Mouse (Mus musculus): ENCODE results near the gene Cux2.
A peak's percentile ranks its signal among the peaks of the same experiment; 100 is the strongest.

Cux2 gene

DNA sequence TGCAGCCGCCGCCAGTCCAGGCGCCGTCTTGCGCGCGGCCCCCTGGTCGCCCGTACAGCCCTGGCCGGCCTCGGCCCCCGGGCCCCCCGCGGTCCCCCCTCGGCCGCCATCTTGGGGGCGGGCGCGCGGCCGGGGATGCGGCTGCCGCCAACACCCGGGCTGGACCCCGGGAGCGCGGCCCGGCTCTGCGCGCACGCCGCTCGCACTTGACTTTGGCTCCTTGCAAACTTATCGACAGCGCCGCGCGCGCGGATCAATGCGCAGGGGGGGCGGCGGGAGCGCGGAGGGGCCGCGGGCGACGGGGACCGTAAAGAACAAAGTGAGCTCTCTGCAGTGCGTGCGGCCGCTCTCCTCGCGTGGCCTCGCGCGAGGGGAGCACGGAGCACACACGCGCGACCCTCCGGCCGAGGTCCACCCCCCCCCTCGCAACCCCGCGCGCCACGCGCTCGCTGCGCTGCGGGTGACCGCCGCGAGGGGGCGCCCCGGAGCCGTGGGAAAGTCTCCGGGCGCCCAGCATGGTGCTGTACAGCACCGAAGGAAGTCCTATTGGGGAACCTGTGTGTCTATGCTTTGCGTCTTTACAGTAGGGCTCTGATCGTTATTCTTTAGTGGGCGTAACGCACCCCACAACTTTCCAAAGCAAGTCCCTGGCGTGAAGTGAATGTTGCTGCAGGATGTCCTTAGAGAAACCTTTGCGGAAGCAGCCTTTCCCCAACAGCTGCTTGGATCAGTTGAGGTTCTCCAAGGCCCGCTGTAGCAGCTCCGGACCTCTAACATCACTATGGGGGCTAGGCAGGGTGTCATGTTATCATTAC lies at the start of gene Cux2:
Cux2 (minus strand) TSS at position 86 of the 815 bp plus-strand sequence.
- peak; percentile 98 for DNase-seq

DNA sequence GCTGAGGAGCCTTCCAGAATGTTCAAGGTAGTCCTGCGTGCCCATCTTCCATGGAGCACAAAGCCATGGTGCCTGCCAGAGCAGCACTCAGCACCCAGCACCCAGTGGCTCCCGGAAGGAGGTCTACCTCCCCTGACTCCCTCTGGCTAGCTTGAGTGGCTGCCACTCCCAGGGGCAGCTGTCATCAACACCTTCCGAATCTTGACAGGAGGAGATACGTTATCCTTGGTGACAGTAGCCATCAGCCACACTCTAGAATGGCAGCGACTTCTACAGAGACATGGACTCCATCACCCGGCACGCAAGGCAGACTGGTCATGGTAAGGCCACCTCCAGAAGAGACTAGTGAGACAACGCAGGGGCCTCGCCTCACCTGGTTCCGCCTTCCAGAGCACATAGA lies 44.5 kb upstream of the Cux2 start:
- DNase-seq, result peak; percentile 98

DNA sequence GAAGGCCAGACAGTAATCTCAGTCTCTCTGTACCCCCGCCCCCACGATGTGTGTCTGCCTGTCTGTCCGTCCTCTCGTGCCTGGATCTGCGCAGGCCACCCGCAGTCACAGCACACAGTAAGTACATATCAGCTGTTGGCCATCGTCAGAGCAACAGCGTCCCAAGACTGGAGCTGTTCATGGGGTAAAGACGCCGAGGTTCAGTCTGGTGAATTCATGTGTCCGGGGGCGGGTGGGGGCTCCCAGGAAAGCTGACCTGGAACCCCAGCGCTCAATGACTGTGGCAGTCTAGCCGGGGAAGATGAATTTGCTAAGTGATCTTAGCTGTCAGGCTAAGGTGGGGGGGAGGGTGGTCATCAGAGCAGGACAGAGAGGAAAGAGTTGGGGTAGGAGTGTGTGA lies 43.8 kb upstream of the Cux2 start:
- peak; percentile 92 for DNase-seq

- DNase-seq, result peak; percentile 99
Measured at GRCm38 (mm10) chr5:122092794-122093193, 42.9 kb upstream of the Cux2 start.

DNA sequence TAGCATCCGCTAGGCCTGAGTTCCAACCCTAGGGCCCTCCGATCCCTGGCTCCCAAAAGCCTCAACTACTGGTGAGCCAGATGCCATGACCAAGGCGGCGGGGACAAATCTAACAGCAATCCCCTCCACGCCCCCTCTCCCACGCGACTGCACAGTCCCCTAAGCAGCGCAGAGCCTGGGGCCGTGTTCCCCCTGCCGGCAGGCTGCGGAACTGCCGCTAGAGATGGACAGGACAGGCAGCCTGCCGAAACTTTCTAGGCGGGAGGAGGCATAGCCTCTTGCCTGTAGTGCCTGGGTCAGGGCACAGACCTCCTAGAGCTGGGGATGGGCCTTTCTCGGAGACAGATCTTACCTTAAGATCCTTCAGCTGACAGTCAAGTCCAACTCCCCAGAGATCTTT lies 41.2 kb upstream of the Cux2 start:
- DNase-seq, result no peak

DNA sequence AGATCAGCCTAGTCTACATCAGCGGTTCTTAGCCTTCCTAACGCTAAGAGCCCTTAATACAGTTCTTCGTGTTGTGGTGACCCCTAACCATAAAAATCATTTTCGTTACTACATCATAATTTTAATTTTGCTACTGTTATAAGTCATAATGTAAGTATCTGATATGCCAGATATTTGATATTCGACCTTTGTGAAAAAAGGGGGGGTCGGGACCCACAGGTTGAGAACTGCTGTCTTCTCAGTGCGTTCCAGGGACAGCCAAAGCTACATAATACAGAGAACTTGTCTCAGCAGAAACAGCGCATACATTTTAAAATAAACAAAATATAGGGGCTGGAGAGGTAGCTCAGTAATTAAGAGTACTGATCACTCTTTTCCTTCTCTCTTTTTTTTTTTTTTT lies 39.8 kb upstream of the Cux2 start:
- DNase-seq, result no peak

- peak; percentile 98 for DNase-seq
Measured at GRCm38 (mm10) chr5:122088917-122089316, 39.0 kb upstream of the Cux2 start.

DNA sequence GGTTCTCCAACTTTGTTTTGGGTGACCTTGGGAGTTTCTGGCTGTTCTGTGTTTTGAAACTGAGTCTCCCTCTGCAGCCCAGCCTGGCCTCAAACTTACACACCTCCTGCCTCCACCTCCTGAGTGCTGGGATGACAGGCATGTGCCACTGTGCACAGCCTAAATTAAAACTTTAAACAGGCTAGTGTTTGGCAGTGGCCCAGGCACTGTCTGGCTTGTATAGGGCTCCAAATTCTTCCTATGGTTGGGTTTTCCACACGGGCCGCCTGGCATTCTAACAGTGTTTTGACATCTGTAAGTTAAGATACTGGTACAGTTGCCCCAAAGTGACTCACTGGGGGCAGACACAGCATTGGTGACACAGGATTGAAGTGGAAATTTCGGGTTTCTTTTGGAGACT lies 36.2 kb upstream of the Cux2 start:
- no peak for DNase-seq

DNA sequence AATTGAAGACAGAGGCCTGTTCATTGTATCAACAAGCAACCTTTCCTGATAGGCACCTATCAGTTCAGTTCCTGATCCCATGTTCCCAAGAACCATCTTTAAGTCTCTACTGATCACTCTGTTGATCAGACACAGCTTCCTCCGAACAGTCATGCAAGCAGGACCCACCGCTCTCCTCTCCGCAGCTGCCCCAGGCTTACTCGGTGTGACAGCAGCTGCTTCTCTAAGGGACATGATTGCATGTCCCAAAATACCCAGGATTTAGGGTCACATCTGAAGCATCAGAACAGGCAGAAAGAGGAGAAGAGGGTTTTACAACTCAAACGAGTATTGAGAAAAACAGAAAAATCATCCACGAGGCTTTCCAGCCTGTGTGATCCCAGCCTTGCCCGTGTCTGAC lies 35.4 kb upstream of the Cux2 start:
- no peak for DNase-seq

DNA sequence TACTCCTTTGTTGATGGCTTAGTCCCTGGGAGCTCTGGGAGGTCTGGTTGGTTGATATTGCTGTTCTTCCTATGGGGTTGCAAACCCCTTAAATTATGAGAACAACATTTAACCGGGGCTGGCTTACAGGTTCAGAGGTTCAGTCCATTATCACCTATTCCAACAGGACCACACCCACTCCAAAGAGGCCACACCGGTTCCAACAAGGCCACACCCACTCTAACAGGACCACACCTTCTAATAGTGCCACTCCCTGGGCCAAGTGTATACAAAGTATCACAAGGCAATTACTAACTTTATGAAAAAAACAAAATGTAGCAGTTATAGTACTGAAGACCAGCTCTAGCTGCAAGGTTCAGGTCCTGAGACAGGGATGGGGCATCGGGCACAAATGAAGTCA lies 34.6 kb upstream of the Cux2 start:
- no peak for DNase-seq

- DNase-seq, result no peak
Measured at GRCm38 (mm10) chr5:122083282-122083681, 33.4 kb upstream of the Cux2 start.

GRCm38 (mm10) chr5:122081471-122081870 lies 31.6 kb upstream of the Cux2 start:
- DNase-seq, result no peak

GRCm38 (mm10) chr5:122080930-122081329 lies 31.0 kb upstream of the Cux2 start:
- DNase-seq, result no peak

GRCm38 (mm10) chr5:122079796-122080195 lies 29.9 kb upstream of the Cux2 start:
- DNase-seq, result no peak

DNA sequence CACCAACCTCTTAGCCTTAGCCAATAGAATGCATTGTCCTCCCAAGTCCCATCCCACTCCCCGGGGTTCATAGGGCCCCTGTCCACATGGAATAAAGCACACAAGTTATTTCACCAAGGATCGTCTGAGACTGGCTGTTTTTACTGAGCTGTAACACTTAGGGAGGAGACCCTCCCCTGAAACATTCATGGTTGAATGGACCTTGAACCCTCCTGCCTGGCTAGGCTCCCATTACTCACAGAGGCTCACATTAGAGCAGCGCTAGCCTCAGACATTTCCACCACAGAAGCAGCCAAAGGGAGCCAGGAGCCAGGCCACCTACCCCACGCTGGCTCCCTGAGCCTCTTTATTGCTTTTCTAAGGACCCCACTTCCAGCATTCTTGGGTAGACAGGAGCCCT lies 27.3 kb upstream of the Cux2 start:
- DNase-seq, result no peak

DNA sequence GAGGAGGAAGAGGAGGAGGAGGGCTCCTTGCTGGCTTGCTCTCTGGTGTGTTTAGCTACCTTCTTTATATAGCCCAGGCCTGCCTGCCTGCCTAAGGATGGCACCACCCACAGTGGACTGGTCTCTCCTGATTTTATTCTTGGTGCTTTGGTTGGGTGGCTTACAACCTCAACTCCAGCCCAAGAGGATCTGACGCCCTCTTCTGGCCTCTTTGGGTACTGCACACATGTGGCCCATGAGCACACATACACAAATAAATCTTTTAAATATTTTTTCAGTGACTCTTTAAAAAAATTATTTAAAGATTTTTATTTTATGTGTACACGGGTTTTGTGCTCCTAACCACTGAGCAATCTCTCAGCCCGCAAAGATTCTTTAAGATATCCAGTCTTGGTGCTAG lies 25.8 kb upstream of the Cux2 start:
- no peak for DNase-seq

- no peak for DNase-seq
Measured at GRCm38 (mm10) chr5:122071997-122072396, 22.1 kb upstream of the Cux2 start.

DNA sequence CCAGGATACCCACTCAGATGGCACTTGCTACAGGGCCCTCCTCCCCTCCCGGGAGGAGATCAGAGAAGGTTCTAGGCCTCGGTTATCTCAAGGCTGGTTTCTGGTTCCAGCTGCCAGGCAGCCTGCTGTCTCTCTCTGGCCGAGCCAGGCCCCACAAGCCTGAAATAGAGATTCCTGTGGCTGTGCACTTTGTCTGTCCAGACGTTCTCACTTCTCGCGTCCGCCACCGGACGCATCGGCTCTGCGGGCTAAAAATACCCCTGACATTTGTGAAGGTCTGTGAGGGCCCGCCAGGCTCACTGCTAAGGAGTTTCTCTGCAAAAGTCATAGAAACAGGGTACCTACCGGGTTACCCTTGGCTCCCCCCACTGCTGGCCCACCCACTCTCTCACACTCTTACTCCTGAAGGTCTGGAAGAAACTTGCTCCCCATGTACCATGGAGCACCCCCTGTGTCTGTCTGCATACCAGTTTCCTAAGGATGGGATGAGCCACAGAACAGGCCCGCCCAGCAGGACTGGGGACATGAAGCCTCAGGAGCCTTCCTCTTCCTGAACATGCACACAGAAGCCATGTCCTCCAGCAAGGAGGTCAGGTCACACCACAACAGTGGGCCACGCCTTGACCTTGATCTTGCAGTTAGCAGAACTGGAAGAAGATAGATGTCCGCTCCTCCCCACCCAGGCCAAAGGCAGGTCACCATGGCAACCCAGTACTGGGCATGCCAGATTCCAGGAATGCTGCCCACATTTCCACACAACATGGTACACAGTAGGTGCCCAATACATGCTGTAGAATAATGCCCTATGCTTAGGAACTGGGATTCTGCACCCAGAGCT lies 21.3 kb upstream of the Cux2 start:
- DNase-seq, result peak; percentile 96

GRCm38 (mm10) chr5:122068563-122068962 lies 18.7 kb upstream of the Cux2 start:
- DNase-seq, result no peak

GRCm38 (mm10) chr5:122063204-122063933 lies 13.5 kb upstream of the Cux2 start:
- DNase-seq, result no peak

DNA sequence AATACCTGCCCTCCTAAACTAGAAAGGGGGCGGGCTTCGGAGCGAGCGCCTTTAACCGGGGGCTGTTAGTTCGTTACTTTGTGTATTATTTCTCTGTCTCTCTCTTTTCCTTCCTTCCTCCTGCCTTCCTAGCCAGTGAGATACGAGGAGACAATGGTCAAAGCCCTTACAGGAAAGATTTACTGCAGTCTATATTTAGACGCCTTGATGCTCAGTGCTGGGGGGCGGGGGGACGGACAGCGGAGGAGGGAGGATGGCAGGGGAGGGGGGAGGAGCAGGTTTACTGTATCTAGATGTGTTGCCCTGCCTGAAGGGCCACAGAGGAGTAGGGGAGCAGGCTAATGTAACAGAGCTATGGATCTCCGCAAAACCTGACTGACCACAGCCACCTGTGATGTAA lies 12.6 kb upstream of the Cux2 start:
- DNase-seq, result no peak

GRCm38 (mm10) chr5:122060767-122061333 lies 10.9 kb upstream of the Cux2 start:
- no peak for DNase-seq

All from heart, adult 11 months (tissue).